Mouse (Mus musculus) left cerebral cortex, adult 11 months (tissue): Measurements from ENCODE around the gene Ago4.

Source experiments
- DNase-seq: peaks from one replicate; pipeline ENCODE4 v3.0.0; 2022; ENCODE audit warnings: low spot score

The Ago4 gene

GRCm38 (mm10) chr4:126512308-126513066 is 20.8 kb downstream of the Ago4 start:
- DNase-seq = no peak

DNA sequence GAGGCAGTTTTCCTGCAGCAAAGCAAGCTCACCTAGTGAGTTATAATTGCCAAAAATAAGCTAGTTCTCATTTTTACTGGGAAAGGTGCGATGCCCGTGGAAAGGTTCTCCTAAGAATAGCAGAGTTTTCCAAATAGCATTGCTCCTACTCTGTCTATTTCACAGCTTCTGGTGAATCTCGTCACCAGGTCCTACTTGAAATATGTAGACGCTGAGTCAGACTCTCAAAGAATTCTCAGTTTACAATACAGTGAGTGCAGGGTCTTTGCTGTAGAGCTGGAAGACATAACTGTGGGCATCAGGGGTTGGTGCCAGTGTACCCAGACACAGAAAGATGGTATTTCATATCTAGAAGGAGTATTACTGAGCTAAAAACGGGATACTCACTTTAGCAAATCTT is 22.3 kb downstream of the Ago4 start:
- no peak for DNase-seq

DNA sequence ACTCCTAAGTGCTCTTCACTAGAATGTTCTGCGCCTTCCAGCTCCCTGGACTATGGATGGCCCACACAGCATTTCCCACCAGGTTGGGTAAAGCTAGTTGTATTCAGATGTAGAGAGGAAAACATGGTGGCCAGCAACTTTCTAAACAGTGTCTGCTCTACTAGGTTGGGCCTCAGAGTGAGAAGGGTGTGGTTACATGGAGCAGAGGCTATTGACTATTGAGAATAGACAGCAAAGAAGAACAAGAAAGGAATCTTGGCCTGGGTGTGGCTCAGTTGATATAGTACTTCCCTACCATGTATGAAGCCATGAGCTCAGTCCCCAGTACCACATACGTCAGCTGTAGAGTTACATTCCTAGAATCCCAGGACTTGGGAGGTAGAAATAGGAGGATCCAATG is 24.2 kb downstream of the Ago4 start:
- no peak for DNase-seq

- no peak for DNase-seq
Measured at GRCm38 (mm10) chr4:126508110-126508899, 25.0 kb downstream of the Ago4 start.

DNA sequence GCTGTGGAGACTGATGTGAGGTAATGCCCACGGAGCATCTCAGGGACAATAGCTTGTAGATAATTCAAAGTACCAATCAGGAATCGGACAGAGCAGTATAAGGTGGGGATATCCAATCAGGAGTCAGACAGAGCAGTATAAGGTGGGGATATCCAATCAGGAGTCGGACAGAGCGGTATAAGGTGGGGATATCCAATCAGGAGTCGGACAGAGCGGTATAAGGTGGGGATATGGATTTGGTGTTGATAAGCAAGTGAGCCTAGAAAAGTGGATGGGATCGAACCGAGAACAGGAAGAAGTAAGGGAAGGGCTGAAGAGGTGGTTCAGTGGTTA is 30.3 kb downstream of the Ago4 start:
- no peak for DNase-seq

DNA sequence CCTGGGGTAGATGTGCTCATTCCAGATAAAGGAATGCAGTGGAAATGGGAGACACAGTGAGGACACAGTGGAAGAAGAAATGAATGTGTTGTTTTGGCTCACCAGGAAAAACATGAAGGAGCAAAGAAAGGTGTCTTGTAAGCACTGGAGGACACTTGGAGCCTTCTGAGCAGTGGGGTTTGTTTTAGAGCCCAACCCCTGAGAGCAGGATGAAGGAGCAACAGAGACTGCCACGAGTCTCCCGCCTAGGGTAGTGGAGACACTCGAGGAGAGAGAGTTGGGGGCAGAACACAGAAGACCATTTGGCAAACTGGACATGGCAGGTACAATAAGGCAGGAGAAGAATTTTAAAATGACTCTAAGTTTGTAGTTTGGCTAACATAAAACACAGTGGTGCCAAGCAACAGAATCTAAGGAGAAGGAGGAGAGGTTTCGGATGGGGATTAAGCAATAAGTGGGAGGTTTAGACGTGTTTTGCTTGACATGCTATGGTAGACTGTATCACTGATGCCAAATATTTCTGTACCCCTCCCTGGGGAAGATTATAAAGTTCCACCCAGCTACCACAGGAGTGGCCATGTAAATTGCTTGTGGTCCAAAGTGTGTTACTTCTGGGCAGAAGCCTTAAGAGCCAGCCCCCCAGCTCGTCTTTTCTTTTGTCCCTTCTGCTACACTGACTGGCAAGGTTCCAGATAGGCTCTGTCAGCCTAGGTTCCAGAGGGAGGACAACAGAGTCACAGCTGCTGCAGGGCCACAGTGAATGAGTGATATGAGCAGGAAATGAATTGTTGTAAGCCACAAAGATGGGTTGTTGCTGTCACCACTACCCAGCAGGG is 30.9 kb downstream of the Ago4 start:
- no peak for DNase-seq

DNA sequence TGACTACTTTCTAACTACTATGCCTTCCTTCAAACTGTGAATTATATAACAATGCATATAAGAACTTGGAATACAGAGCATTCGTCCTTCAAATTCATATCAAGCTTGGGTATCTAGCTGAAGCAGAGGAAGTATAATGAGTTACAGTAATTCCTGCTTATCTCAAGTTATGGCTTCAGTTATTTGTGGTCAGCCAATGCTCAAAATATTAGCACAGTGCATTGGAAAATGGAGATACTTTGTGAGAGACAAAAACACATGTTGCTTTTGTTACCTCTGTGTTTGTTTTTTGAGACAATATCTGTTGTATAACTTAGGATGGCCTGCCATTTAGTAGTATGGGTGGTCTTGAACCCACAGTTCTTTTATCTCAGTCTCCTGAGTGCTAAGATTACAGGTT is 34.7 kb downstream of the Ago4 start:
- no peak for DNase-seq

DNA sequence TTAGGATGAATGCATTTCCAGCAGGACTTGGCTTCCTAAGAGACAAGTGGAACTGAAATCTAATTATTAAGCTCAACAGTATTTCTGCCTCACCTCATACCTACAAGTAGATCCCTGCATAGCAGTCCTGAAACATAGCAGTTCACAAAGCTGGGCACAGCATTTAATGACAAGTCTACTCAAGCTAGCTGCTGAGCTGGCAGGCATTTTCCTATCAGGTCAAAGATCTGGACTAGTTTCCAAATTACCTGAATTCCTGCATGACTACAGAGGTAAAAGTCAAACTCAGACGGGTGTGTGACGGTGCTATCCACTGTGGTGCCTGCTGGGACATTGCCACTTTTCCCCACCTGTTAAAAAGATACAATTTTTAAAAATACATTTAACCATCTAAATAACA is 36.3 kb downstream of the Ago4 start:
- no peak for DNase-seq

DNA sequence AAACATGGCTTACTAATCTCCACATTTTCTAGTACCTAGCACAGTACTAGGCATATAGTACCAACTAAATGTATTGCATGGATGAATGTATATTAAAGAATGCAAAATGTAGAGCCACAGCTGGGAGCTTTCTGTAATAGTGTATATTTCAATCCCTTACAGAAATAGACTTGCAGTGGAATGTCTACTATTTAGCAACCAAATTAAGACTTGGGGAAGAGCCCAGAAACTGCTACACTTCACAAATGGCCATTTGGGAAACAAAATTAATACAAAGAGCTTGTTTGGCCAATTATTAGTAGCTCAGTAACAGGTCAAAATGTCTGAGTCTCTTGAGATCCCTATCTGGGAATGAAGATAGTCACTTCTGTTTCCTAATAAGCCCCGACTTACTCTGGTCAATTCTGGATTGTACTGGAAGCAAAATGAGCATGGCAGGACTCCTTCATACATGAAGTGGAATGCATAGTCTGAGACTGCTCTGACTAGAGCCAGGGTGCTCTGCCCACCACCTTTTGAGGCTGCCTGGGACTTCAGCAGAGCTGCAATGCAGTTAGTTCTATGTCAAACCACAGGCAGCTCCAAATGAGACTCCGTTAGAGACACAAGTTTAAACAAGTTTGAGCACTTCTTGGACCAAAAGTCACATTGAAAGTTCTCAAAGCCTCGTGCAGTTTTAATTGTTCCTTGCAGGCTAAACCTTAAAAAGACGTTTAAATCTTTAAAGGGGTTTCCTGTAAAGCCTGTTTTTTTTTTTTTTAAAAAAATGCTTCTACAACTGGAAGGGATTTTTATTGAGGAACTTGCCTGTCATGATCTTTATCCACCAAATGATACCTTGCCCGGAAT is 37.1 kb downstream of the Ago4 start:
- DNase-seq = no peak

GRCm38 (mm10) chr4:126495453-126495852 is 37.8 kb downstream of the Ago4 start:
- DNase-seq = no peak

DNA sequence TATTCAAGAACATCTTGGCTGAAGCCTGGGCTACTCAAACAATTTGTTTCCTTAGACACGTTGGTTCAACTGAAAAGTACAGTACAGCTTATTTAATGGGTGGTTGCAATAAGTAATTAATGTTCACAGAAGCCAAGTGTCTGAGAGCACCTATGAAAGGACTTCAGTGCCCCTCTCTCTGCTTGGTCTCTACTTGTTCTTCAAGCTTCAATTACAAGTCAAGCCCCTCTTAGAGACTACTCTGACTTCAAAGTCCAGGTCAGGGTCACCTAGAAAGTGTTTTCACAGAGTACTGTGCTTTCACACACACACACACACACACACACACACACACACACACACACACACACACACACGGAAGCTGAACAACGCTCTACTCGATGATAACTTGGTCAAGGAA is 39.9 kb downstream of the Ago4 start:
- DNase-seq = no peak

DNA sequence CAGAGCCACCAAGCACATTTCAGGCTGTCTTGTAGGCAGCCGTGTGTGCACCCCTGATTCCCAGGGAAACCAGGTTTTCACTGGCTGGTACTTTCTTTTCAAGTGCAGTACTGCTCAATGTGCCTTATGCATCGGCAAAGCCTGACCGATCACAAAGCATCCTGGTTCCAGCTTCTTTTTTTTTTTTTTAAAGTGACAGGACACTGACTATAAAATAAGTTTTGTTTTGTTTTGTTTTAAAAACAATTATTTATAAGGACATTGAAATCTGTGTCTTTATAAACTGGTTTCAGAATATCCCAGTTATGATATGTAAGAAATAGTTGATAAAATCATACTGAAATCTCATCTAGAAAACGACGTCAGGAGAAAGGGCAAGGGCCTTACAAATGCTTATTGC is 41.3 kb downstream of the Ago4 start:
- no peak for DNase-seq

DNA sequence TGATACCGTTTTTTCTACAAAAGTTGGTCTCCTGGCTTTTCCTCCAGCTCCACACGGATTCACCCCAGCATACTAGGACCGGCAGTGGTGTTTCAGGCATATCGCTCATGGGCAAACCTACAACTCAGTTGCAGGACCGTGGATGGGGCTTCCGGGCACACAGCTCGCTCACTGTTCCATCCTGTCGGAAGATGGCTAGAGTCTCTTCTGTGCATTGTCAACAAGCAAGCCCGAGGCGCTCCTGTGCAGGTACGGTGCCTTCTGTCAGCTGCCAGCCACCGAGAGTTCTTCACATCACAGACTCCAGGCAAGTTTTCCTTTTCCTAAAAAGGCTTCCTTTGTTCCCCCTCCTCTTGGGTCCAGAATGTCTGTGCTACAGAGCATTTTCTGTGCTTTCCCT is 42.5 kb downstream of the Ago4 start:
- DNase-seq = no peak

DNA sequence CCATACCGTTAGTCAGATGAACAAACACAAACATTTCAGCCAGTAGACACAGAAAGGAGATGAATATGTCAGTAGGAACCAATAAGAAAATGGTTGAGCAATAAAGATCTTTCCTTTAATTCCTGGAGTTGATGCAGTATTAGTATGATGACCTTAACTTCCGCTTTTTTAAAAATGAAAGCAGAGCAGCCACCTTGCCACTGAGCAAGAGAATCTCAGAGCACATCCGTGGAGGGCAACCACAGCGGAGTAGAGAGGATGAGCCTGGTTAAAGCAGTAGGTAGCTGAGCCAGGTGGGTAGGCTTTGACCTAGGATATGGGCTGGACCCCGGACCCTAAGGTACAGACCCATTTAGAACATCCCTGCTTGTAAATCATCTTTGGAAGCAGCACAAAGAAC is 43.5 kb downstream of the Ago4 start:
- DNase-seq = no peak

DNA sequence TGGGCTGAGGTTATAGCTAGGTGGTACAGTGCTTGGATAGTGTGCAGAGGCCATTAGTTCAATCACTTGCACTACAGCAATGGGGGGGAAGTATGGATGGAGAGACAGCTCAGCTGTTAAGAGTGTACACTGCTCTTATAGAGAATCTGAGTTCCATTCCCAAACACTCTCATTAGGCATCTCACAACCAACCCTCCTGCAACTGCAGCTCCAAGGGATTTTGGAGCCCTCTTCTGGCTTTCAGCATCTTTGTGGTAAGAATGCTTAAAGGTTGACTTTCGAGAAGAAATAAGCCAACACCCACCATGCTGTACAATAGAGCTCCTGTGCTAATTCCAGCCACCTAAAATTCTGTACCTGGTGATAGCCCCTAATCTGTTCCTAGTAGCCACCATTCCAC is 47.1 kb downstream of the Ago4 start:
- no peak for DNase-seq

DNA sequence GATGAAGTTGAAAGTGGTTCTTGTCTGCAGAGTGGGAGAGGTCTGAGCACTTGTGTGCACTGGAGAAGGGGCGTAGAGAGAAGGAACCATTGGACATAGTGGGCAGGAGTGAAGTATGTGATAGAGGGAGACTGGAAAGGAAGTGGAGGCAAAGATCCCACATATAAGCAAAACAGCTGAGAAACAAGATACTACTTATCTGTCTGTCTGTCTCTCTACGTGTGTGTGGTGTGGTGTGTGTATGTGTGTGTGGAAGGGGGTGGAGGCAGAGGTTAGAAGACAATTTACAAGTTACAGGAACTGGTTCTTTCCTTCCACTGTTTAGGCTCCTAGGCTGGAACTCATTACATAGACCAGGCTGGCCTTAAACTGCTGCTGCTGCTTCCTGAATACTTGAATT is 48.2 kb downstream of the Ago4 start:
- DNase-seq = no peak

DNA sequence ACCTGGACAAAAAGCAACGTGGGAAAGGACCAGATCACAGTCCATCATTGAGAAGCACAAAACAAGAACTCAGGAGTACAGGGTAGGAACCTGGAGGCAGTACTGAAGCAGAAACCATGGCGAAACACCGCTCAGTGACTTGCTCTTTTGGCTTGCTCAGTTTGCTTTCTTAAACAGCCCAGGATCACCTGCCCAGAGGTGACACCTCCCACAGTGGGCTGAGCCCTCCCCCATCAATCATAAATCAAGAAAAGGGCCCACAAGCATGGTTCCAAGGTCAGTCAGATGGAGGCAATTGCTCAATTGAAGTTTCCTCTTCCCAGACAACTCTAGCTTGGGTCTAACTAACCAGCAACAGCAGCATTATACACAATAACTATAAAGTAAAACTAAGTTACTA is 49.4 kb downstream of the Ago4 start:
- no peak for DNase-seq

- DNase-seq = no peak
Measured at GRCm38 (mm10) chr4:126482951-126483350, 50.3 kb downstream of the Ago4 start.

DNA sequence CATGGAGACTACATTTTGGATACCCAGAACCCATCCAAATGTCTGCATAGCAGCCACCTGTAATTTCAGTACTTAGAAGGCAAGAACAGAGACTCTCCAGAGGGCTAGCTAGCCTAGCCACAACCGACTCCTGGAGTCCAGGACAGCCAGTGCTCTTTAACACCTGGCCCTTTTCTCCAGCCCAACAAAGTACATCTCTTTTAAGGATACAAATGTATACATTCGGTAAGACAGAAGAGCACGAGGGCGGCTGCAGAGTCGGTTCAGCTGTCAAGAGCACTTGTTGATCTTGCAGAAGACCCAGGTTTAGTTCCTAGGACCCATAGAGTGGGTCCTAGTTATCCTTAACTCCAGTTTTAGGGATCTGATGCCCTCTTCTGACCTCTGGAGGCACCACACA is 51.8 kb downstream of the Ago4 start:
- no peak for DNase-seq

DNA sequence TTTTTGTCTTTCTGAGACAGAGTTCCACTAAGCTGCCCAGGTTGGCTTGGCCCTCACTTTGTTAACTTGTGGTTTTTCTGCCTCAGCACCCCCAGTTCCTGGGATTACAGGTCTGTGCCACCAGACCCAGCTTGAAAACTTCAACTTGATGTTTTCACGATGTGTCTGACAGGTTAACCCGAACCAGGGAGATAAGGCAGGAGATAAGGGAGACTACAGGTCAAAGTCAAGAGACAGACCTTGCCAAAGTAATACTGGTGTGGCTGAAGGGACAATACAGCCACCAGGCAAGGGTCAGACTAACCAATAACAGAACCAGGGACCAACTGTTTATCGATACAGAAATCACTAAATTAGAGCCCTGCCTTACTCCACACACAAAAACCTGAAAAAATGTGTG is 53.0 kb downstream of the Ago4 start:
- DNase-seq = no peak

GRCm38 (mm10) chr4:126473031-126473430 is 60.2 kb downstream of the Ago4 start:
- DNase-seq = no peak

DNA sequence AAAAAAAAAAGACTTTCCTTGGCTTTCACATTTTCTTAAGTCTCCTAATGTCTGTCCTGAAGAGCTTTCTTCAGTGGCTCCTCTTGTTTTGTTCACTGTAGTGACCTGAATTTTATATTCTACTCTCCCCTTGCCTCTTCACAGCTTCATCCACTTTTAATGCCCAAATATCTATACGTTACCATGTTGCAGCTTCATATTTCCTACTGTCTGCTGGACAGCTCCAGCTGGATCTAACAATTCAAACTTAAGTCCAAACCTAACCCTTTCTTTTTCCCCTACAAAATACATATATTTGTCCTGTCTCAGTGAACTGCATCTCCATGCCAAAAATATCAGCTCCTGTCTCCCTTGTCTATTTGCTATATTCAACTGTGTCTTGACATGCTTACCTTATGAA is 63.9 kb downstream of the Ago4 start:
- no peak for DNase-seq
